Mouse (Mus musculus) ES-CJ7 (cell line): Measurements from ENCODE around the gene Zrsr1.

Source experiments
- DNase-seq: peaks from one replicate; pipeline ENCODE4 v3.0.0; 2011; ENCODE audit warnings: low read depth, low spot score

Zrsr1 gene

GRCm38 (mm10) chr11:22972746-22973526, 1.1 kb downstream of the Zrsr1 start:
- peak; percentile 93 for DNase-seq

- no peak for DNase-seq
Measured at GRCm38 (mm10) chr11:22973599-22973998, 1.8 kb downstream of the Zrsr1 start.

GRCm38 (mm10) chr11:22978215-22978614, 6.4 kb downstream of the Zrsr1 start:
- no peak for DNase-seq

GRCm38 (mm10) chr11:22978711-22979110, 6.9 kb downstream of the Zrsr1 start:
- no peak for DNase-seq

- DNase-seq, result no peak
Measured at GRCm38 (mm10) chr11:22979221-22979620, 7.4 kb downstream of the Zrsr1 start.

GRCm38 (mm10) chr11:22981041-22981440, 9.2 kb downstream of the Zrsr1 start:
- DNase-seq, result no peak

- peak; percentile 28 for DNase-seq
Measured at GRCm38 (mm10) chr11:22981543-22981950, 9.7 kb downstream of the Zrsr1 start.

GRCm38 (mm10) chr11:22981984-22982757, 10.4 kb downstream of the Zrsr1 start, which contains the start of the genes Gm28048 and Commd1:
Gene Gm28048, minus strand, starts transcription at chr11:22982090.
Gene Commd1, minus strand, starts transcription at chr11:22982382.
- DNase-seq, result peak; percentile 94

GRCm38 (mm10) chr11:22982846-22983245, 11.0 kb downstream of the Zrsr1 start:
- DNase-seq, result no peak

- no peak for DNase-seq
Measured at GRCm38 (mm10) chr11:22985510-22985909, 13.7 kb downstream of the Zrsr1 start.

GRCm38 (mm10) chr11:22987357-22987756, 15.6 kb downstream of the Zrsr1 start:
- peak; percentile 69 for DNase-seq

GRCm38 (mm10) chr11:22989786-22990185, 18.0 kb downstream of the Zrsr1 start:
- DNase-seq, result no peak

- DNase-seq, result peak; percentile 90
Measured at GRCm38 (mm10) chr11:22990393-22991126, 18.8 kb downstream of the Zrsr1 start, which contains the start of gene Cct4. Gene Cct4, plus strand, starts transcription at chr11:22990519.

- peak; percentile 32 for DNase-seq
Measured at GRCm38 (mm10) chr11:22991218-22991835, 19.5 kb downstream of the Zrsr1 start.

- no peak for DNase-seq
Measured at GRCm38 (mm10) chr11:22994271-22994670, 22.5 kb downstream of the Zrsr1 start.

- DNase-seq, result no peak
Measured at GRCm38 (mm10) chr11:22995461-22995860, 23.7 kb downstream of the Zrsr1 start.

- DNase-seq, result no peak
Measured at GRCm38 (mm10) chr11:22998308-22998707, 26.5 kb downstream of the Zrsr1 start.

- no peak for DNase-seq
Measured at GRCm38 (mm10) chr11:23005276-23005675, 33.5 kb downstream of the Zrsr1 start.

GRCm38 (mm10) chr11:23007166-23007480, 35.3 kb downstream of the Zrsr1 start:
- no peak for DNase-seq

- peak; percentile 97 for DNase-seq
Measured at GRCm38 (mm10) chr11:23007481-23008180, 35.8 kb downstream of the Zrsr1 start, which contains the start of gene Fam161a. Gene Fam161a, plus strand, starts transcription at chr11:23007531.
